Mouse (Mus musculus) liver (tissue): Measurements from ENCODE around the gene Tcf7l2.

ENCODE experiments used
- DNase-seq: peaks from one replicate; pipeline ENCODE4 v3.0.0-alpha.2; 2020; ENCODE audit warnings: mixed read lengths

Tcf7l2 gene

DNA sequence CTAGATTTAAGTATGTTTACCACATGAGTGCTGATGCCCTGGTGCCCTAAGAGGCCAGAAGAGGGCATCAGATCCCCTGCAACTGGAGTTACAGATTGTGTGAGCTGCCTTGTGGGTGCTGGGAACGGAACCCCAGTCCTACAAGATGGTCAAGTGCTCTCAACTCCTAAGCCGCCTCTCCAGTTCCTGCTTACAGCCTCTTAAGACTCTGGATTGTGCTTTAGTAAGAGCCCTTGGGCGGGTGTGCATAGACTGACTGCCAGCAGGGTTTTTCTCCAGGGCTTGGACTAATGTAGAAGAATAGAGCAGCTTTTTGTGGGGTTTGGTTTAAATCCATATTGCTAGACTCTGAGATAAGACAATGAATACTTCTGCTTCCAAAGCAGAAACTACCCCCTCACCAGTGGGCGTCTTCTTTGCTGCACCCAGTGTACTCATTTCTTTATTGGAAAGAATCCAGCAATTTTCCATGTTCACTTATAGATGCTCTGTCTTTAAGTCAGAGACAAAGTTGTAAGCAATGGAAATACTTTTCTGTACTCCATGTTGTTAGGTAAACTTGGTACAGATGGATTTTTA is 92.3 kb downstream of the Tcf7l2 start:
- no peak for DNase-seq

DNA sequence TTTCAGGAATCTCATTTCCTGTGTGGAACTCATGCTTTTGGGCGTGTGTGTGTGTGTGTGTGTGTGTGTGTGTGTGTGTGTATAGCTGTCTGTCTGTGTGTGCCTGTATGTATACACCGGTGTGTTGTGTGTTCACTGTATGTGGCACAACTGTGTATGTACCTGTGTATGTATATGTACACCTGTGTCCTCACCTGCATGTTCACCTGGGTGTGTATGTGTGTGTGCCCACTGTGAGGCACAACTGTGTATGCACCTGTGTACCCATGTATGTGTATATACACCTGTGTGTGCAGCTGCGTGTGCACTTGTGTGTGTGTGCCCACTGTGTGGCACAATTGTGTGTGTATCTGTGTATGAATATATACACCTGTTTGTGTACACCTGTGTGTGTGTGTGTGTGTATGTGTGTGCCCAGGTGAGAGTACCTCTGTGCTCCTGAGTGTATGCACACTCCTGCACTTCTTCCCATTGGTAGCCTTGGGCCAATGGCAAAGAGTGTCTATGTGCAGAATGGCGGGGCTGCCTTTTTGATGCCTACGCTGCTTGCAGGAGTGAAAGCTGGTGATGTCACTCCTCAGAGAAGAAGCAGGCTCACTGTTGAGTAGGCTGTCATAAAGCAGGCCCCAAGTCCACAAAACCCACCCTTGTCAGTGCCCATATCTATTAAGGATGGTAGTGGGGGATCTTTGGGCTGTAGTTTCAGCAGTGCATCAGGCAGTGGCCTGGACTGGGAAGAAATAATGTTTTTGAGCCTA is 95.5 kb downstream of the Tcf7l2 start:
- no peak for DNase-seq

DNA sequence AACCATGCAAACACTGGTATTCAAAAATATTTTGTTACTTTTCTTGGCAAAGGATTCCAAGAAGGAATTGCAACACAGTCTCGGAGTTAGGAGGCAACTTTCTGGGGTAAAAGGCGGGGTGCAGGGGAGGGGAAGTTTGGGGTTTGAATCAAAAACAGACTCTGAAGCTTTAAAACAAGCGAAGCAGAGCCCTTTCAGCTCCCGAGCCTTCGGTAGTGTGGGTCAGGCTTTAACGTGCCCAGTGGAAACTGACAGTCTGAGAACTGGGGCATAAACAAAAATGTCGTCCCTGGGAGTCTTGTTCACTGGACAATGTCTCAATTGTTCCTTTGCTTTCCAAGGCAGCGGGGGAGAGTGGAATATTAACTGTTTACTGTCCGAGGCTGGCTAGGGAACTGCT is 96.3 kb downstream of the Tcf7l2 start:
- DNase-seq: no peak

DNA sequence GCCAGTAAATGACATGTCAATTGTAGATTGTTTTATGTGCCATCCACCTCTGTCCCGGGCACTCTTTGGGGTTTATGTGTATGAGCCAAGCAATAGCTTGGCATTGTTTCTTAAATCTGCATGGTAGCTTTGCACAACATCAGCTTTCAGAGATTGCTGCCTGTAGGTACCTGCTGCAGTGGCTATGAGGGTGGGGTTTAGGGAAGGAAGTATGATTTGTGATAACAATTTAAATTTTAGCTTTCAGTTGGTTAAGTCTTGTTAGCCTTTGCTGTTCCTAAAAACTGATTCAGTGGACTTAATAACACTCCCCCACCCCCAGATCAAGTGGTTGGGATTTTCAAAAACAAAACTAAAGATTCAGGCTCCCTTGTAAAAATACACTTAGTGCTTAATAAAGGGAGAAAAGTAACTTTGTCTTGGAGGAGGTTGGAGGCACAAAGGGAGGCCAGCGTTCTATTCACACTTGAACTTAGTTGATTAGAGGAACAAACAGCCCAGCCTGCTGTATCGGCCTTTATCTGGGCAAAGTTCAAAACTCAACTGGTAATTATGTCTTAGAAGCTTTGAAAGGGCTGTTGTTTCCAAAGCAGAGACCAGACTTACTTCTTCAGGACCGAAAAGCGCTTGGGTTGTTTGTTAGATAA is 96.9 kb downstream of the Tcf7l2 start:
- no peak for DNase-seq

DNA sequence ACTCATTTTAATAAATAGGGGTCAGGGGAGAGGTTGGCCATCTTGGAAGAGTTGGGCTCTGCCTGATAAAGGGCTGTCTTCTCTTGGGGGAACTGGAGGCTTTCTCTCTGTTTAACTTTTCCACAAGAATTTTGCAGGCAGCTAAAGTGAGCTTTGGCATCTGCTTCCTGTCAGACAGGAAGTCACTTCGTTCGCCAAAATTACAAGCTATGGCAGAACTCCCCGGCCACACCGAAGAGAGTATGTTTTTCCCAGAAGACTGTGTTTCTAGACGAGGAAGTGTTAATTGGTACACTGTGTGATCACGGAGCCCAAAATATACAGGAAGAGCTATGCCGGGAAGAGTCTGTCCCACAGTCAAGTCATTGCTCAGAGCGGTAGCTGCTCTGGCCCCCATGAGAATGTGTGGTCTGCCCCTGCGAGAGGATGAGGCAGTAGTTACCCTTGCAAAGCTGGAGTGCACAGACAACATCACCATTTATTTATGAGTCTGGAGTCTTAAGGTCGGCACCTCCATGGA is 97.5 kb downstream of the Tcf7l2 start:
- DNase-seq: no peak

DNA sequence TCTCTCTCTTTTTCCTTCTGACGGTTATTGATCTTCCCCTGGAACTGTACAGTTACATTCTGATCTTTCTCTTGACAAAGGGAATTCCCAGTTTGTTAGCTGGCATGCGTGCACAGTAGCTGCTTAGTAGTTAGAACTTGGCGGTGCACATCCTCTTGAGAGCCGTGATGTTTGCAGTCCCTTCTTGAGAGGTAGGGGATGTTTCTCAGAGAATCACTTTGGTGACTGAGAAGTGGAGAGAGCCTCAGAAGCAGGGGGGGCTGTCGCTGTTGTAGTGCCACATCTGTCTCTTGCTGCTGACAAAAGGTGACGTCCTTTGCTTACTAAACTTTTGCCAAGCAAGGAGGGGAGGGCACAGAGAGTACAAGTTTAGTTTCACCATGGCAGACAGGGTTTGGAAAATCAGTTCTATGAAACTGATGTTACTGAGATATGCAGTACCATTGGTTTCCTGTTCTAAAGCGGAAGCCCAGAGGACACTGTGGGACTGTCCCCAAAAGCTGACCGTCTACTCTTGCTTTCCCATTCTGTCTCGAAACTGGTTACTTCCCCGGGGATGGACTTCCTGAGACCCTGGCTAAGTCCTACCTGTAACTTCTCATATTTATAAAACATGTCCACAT is 99.0 kb downstream of the Tcf7l2 start:
- no peak for DNase-seq

DNA sequence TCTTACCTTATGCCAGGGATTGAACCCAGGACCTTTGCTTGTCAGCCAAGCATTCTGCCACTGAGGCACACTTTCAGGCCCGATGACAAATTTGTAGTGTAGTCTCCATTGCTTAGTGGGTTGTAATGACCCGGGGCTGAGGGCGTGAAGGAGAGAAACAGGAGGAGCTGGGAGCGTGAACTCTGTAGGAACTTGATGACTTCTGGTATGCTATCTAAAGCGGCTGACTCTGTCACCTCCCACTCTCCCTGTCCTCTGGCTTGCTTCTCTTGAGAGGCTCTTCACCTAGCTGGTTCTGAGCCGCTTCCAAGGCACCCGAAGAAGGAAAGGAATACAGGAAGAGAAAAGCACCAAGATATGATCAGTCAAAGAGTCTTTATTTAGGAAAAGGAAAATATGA is 100.4 kb downstream of the Tcf7l2 start:
- DNase-seq: no peak

DNA sequence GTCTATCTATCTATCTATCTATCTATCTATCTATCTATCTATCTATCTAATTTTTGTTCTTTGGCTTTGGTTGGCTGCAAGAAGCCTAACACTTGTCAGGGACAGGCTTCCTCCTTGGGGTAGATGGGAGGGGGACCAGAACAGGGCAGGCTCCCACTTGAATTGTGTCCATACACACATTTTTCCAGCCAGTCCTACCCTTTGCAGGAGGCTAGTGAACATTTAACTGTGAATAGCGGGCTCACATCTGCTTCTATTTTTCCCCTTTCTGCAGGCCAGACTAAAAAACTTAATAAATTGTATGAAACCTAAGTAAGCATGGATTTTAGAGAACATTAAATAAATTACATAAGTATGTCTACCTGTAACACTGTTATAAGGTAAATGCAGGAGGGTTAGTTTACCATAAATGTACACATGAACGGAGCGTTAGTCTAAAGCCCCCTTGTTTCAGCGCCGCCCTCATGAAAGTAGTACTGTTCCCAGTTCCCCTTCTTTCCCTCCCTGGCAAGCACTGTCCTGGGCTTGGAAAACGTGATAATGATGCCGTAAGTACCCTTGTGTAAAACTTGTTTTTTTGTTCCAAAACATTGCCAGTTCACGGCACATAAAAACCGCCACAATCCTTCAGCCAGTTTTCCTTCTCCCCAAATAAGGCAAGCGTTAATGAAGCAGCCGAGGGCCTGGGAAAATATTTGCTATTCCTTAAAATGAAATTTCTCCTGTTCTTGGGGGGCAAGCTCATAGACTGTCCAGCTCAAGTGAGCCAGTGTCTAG is 101.7 kb downstream of the Tcf7l2 start:
- no peak for DNase-seq

DNA sequence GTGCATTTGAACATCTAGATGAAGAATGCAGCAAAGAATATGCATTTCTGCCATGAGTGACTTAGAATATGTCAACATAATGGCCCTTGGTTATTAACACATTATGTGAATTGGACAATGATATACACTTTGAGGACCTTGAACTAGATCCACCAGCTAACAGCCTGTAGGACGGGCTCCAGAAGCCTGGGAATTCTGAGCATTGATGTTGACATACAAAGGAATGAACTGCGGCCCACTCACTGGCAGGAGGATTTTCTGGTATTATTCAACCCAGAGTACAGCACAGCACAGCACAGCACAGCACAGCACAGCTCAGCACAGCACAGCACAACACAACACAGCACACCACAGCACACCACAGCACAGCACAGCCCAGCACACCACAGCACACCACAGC is 104.1 kb downstream of the Tcf7l2 start:
- DNase-seq: no peak

DNA sequence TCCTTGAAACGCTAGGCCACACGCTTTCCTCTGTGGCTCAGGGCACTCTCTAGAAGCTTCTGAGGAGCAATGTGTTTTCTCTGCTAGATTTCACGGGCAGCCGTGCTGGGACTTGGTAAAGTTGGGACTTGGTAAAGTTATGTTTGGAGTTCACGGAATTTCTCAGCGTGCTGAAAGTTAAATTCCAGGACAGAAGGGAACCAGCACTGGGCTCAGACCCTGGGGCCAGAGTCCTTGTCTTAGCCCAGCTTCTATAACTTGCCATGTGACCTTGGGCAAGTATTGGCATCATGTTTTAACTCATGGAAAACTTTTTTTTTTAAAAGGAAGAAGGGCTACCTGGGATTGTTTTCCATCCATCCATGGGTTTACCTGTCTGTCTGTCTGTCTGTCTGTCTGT is 104.6 kb downstream of the Tcf7l2 start:
- DNase-seq: no peak

DNA sequence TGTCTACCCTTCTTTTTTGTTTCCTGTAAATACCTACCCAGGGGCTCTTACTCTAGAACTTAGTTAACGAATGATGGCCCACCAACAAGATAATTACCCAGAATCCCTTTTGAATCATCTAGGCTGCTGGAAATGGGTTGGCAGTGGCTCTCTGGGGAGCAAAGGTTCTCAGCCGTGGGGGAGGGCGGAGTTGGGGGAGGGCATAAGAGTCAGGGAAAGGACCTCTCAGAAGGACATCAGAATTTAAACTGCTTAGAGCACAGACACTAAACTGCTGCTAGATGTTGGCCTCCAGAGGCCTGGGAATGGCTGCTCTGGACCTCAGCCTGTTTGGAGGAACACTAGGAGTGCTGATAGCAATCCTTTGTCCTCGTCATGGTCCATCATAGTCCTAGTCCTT is 105.4 kb downstream of the Tcf7l2 start:
- DNase-seq: no peak

DNA sequence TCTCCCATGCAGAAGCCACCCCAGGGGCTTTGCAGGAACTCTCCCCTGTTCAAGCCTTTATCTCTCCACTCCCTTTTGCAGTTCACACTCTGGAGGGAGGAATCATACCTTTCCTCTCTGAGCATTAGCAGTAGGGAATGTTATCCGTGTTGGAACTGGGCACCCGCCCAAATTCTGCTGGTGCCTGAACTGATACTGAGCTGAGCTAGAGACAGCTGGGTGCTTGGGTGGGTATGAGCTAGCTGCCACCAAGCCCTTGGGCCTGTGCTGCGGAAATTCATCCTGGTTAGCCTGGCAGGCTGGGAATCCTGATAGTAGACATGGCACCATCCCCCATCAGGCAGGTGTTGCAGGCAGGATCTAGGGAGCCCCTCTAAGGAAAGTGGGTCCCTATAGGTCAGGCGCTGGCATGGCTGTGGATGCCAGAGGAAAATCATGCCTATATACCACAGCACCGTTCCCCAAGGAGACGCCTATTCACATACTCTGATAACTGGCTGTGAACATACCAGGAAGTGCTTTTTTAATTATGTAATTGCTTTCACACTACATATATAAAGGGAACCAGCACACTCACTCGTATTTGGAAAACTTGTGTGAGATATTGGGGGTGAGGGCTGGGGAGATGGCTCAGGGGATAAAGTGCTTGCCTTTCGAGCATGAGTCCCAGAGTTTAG is 108.9 kb downstream of the Tcf7l2 start:
- DNase-seq: no peak

DNA sequence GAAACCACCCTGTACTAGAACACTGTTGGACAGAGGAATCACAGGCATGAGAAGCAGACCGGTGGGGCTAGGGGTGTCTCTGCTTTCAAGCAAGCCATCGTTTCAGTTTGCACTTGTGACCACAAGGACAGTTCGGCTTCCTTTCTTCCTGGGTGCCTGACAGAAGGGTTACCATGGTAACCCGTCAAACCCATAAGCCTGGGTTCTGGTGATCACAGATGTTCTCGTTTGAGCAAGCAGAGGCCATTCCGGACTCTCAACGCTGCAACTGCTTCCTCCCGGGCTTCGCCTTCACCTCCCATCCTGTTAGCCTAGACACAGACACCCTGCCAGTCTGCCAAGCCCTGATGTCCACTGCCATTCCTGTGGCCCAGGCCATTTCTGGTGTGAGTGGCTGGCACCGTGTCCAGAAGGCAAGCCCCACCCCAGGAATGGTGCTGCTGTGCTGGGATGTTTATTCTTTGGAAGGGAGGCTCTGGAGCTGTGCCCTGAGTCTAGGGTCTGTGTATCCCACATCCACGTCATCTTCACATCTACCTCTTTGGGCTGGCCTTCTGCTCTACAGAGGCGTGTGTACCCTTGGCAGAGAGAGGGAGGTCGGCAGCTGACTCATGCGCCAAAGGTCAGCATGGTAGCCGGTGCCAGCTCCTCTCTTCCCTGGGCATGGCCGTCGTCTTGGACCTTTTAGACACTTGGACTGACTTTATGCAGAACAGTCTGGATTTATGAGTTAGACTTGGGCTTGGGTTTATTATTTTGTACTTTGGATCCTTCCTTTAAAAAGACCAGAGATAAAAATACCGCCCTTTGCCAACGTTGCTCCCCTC is 110.1 kb downstream of the Tcf7l2 start:
- DNase-seq: no peak

DNA sequence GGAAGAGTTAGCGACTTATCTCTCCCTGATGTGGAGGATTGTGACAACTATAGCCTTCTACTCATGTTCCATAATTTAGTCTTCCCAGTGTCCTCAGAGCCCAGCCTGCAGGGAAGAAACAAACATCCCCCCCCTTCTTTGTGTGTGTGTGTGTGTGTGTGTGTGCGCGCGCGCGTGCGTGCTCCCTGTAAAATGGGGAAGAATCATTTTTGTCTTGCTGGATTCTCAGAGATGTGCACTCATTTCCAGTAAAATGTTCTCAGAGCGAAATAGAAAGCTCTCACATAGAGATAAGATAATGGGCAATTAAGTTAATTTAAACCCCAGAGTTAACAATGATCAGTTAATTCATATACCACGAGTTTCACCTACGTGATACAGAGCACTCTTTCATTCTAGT is 112.8 kb downstream of the Tcf7l2 start:
- no peak for DNase-seq

DNA sequence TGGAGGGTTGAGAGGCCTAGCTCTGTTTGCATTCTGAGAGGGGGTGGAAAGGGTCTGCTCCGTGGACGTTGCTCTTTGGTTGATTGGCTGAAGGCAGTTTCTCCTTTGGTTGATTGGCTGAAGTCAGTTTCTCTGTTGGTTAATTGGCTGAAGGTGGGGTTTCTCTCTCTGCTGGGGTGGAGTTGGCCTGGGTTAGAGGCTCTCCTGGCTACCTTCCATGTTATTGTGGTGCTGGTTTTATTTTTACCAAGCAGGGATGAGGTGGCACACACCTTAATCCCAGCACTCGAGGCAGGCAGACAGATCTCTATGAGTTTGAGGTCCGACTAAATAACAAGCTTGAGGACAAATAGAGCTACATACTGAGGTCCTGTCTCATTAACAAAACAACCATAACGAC is 114.0 kb downstream of the Tcf7l2 start:
- no peak for DNase-seq

DNA sequence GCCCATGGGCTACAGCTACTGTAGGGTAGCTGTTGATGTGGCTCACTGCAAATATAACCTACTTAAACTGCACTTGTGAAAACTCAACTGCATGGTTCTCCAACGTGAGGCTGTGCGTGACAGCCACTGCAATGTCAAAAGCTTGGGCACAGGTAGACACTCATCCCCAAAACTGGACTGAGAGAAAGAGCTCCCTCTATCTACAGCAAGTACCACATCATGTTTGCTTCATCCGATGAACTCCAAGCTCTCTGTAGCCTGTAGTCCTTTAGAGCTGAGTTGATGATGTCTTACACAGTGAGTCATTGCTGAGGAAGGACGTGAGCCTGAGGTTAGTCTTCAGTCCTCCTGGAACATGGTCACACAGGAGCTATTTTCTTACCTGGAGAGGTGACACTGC is 115.7 kb downstream of the Tcf7l2 start:
- no peak for DNase-seq

DNA sequence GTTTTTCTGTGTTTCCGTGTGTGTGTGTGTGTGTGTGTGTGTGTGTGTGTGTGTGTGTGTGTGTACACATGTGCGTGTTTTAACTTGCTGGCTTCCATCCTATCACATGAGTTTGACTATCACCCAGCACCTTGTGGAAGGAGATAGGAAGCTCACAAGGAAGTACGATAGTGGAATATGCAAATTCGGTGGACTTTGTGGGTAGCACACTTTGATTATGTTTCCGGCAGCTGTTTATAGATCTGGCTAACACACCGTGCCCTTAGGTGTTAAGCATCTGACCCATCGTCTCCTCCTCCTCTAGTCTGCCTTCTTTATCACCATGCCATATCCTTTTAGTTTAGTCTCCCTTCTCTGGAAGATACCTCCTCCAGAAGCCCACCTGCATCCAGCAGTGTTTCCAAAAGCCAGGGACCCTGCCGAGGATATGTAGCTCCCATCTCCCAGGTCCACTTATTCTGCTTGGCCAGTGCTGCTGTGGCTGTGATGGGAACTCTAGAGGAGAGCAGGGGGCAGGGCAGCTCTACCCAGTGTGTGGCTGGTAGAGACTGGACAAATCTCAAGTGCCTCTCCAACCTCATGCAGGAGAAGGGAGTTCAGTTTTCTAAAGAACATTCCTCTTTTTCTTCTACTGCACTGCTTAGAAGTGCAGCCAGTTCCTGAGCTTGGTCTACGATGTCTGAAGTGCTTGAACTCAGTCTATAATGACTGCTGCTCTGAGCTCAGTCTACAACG is 118.6 kb downstream of the Tcf7l2 start:
- DNase-seq: no peak

DNA sequence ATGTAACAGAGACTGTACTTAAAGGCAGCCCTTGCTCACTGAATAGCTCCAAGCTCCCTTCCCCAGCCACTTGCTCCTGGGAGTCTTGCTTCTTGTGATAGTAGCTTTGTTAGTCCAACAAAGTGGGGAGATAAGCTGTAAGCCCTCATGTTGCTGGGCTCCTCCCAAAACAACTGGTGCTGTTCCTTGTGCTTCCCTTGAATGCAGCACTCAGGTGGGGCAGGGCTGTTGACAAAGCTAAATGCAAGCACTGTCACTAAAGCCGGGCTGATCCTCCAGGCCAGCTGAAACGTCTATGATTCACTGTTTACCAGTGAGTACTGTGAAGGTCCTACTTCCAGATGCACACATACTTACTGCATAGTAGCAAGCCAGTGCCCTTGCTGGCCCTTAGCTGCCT is 120.1 kb downstream of the Tcf7l2 start:
- peak; percentile 76 for DNase-seq

DNA sequence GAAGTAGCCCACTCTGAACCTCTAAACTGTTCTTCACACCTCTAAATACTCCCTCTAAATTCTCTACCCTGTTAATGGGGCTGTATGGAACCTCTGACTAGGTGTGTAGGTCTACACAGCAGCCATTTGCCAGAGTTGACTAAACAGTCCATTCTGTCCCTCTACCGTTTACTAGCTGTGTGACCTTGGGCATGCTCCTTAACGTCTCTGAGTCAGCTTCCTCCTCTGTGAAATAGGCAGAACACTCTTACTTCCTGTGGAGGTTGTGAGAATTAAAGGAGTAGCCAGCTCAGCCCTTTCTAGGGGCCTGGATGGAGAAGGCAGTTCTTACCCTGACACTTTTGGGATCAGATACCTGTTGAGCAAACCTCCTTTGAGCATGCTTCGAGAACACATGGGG is 120.9 kb downstream of the Tcf7l2 start:
- no peak for DNase-seq

DNA sequence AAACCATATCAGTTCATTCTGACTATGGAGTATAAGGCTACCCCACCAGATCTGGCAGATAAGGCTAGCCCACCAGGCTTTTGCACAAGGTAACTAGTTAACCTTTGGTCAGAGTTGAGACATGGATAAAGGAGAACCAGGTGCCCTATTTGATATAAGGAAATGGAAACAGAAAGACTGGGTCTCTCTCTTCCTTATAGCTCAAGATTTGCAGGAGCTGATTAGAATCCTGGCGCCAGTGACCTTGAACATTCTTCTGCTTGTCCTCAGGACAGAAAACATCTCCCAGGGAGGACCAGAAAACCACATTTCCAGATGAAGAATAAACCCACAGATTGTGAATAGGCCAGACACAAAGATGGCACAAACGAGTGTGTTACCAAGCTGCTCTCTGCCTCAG is 123.4 kb downstream of the Tcf7l2 start:
- DNase-seq: no peak
